In the genomic region with DNA sequence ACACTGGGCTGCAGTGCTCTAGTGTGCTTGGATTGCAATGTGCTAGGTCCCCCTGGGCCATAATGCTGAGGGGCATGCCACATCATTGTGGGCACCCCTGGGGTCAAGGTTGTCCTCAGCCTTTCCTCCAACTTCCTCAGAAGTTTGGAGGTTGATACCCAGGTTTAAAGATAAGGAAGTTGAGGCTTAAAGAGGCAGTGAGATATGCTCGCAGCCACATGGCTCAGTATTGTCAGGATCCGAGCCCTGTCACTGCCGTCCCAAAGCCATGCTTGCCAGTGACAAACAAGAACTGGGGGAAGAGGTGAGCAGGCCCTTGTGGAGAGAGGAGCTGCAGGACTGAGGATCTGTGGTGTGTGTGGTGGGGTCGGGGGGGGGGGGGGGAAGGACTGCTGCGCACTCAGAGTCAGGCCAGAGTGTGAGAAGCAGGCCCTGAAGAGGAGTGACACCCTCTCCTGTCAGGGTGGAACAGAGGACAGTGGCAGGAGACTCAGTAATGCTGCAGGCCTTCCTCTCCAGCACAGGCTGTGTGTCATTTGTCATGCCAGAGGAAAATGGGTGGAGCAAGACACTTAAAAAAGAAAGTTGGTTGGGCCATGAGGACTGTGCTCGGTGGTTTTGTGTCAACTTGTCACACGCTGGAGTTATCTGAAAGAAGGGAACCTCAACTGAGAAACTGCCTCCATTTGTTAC, we compare ENCODE assay signal across 10 mouse cellular contexts.
A peak's percentile ranks its signal among the peaks of the same experiment; 100 is the strongest.
DNase-seq lines count a peak whose midpoint lies in the region; ATAC-seq lines count a peak whose summit lies in the region.
"Had no signal": no experiment of that assay in that cellular context is flagged by ENCODE, and none has a peak within 500 bp of the region (broad histone marks: within the 10 kb centered on the region; RNA-seq: fewer than 3 reads in every experiment).

No protein-coding gene starts in this region.

- peaks cover 33% of the 10 kb centered on the region for H3K4me1 ChIP-seq in kidney, embryonic 15.5 days
- H3K4me1 ChIP-seq in brown adipose tissue, adult 24 weeks (ENCODE audit: control insufficient read depth, insufficient read depth, insufficient read length, low read length) = peaks cover 38% of the 10 kb centered on the region
- peaks cover 62% of the 10 kb centered on the region for H3K4me1 ChIP-seq in heart, embryonic 16.5 days (ENCODE audit: control insufficient read depth, insufficient read depth, low read length)

- H3K27ac ChIP-seq in kidney, embryonic 15.5 days = peak overlapping the region; percentile 73
- H3K27ac ChIP-seq in brown adipose tissue, adult 24 weeks (replicated peaks; ENCODE audit: low read depth, low read length) = 0 out of 2 replicates have a peak overlapping the region, but pooled peaks have one; percentile 13
- H3K27ac ChIP-seq in heart, embryonic 16.5 days (ENCODE audit: low read length) = peak overlapping the region; percentile 93

- DNase-seq in kidney, postnatal 25 days = no peak
- DNase-seq in layer of hippocampus, adult 18-20 months (ENCODE audit: low spot score in 2 of 2) = no peak
- DNase-seq in urinary bladder, adult 2 months (ENCODE audit: low spot score) = no peak
- no peak for DNase-seq in cerebellum, postnatal 14 days
- DNase-seq: layer of hippocampus, postnatal 36 days had no signal

- no peaks in the 10 kb centered on the region for H3K27me3 ChIP-seq in kidney, embryonic 15.5 days
- H3K27me3 ChIP-seq in heart, embryonic 16.5 days (ENCODE audit: control insufficient read depth, insufficient read depth, low read length) = no peaks in the 10 kb centered on the region
- H3K27me3 ChIP-seq: Patski had no signal

- no peak for ATAC-seq in kidney, embryonic 15.5 days (replicated peaks; ENCODE audit: low FRiP score)
- ATAC-seq in heart, embryonic 16.5 days (replicated peaks; ENCODE audit: extremely low read depth, insufficient read depth, low FRiP score) = no peak
- ATAC-seq in megakaryocyte-erythroid progenitor cell, adult 5-6 weeks (replicated peaks; ENCODE audit: low FRiP score, low TSS enrichment, poor library complexity, severe bottlenecking) = peak; percentile 49
- ATAC-seq: Patski had no signal

- H3K4me2 ChIP-seq in kidney, embryonic 15.5 days = no peak overlapping the region
- H3K4me2 ChIP-seq in heart, embryonic 16.5 days (ENCODE audit: low read depth, low read length) = no peak overlapping the region

- no peak overlapping the region for H3K9ac ChIP-seq in kidney, embryonic 15.5 days
- peak overlapping the region; percentile 51 for H3K9ac ChIP-seq in heart, embryonic 16.5 days (ENCODE audit: low read length)

- 40% methylated on average over 7 of the region's 7 CpGs for WGBS in kidney, embryonic 15.5 days
- WGBS in heart, embryonic 16.5 days = 7% methylated on average over 6 of the region's 7 CpGs

- no peaks in the 10 kb centered on the region for H3K36me3 ChIP-seq in kidney, embryonic 15.5 days
- H3K36me3 ChIP-seq in heart, embryonic 16.5 days (ENCODE audit: control insufficient read depth, insufficient read depth) = no peaks in the 10 kb centered on the region

- no peak overlapping the region for H3K4me3 ChIP-seq in kidney, embryonic 15.5 days (replicated peaks)
- H3K4me3 ChIP-seq in brown adipose tissue, adult 24 weeks (ENCODE audit: insufficient read depth, low read depth, low read length) = no peak overlapping the region
- H3K4me3 ChIP-seq in heart, embryonic 16.5 days (ENCODE audit: low read length) = no peak overlapping the region

- no peaks in the 10 kb centered on the region for H3K9me3 ChIP-seq in kidney, embryonic 15.5 days (replicated peaks)
- no peaks in the 10 kb centered on the region for H3K9me3 ChIP-seq in heart, embryonic 16.5 days (replicated peaks; ENCODE audit: control insufficient read depth, low read length)

Comparison
In these comparisons a context has a peak if more than half of its experiments do, and no peak if none do; other contexts are left out.
1. H3K27ac ChIP-seq: peak in every context shown above with its lines; median percentile 93 in heart, embryonic 16.5 days; 73 in kidney, embryonic 15.5 days; 13 in brown adipose tissue, adult 24 weeks.